Mouse (Mus musculus): Measurements from ENCODE around the gene Gstk1. TPM values are rescaled to one million over a fixed set of nuclear protein-coding genes. Genes with fewer than 3 reads are reported as not detected.

Gene Gstk1
- polyA plus RNA-seq, 1 experiment from 2014 or later = 18.7 TPM

DNA sequence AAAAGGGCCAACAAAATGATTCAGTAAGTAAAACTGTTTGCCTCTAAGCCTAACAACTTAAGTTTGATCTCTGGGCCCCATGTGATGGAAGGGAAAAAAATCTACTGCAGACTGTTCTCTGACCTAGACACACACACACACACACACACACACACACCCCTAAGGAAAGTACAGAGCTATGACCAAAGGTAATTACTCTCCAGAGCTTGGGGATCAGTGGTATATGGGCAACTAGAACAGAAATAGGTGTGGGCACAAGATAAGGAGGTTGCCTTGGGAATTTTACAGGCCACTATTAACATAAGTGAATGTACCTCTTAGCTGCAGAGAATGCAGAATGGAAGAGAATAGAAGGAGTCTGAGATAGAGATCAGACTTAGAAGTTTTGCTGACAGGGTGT lies 41.8 kb downstream of the Gstk1 start:
- no peak overlapping the region for H3K4me3 ChIP-seq
- H3K27me3 ChIP-seq (replicated peaks; ENCODE audit: low read depth, poor library complexity, severe bottlenecking) = no peaks in the 10 kb centered on the region
- DNase-seq (ENCODE audit: low spot score) = no peak
- no peaks in the 10 kb centered on the region for H3K9me3 ChIP-seq
- no peaks in the 10 kb centered on the region for H3K4me1 ChIP-seq
- H3K36me3 ChIP-seq (replicated peaks) = peaks cover 65% of the 10 kb centered on the region
- no peak overlapping the region for H3K27ac ChIP-seq (replicated peaks)

DNA sequence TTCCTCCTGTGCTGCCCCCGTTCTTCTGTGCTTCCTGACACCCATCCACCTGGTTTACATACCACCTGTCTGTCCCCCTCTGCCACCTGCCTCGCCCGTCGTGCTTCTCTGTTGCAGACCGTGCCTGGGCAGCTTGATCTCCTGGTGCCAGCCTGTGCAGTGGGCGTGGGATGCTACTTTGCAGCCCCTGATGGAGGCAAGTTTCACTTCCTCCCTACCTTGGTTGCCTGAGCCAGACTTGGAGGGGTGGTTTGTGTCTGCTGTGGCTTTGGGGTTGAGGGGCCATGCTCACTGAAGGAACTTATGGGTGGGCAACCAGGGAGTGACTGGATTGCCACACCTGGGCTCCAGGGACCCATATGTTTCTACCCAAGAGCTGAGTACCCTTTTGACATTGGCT lies 47.6 kb downstream of the Gstk1 start:
- Histone ChIP-seq H3K4me3 (no peak overlapping the region), H3K36me3 (replicated peaks) (peaks cover 58% of the 10 kb centered on the region), H3K9me3 (no peaks in the 10 kb centered on the region), H3K27ac (replicated peaks) (no peak overlapping the region), H3K4me1 (no peaks in the 10 kb centered on the region), H3K27me3 (replicated peaks; ENCODE audit: low read depth, poor library complexity, severe bottlenecking) (no peaks in the 10 kb centered on the region)
- 93% methylated on average over 6 of the region's 6 CpGs for WGBS
- DNase-seq (ENCODE audit: low spot score) = no peak

DNA sequence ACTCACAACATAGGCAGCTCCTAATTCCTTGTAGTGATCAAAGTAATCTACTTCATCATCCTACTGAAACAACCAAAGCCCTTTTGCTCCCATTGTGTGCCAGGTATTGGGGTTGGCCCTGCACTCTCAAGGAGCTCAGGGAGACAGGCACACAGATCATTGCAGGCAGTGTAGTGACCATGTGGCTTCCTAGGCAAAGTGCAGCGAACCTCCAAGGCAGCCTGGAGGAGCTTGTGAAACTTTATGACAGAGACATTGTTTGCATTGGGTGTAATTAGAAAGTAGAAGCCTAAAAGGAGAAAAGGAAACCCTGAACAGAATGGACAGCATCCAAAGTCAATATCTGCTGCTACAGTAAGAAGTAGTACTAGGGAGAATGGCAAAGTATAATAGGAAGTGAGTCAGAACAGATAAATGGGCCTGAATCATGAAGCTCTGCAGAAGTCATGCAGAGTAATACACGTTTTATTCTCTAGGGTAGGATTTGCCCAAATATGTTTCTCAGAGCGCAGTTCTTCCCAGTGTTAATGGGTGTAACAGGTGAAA lies 49.9 kb downstream of the Gstk1 start:
- Histone ChIP-seq H3K4me1 (no peaks in the 10 kb centered on the region), H3K27me3 (replicated peaks; ENCODE audit: low read depth, poor library complexity, severe bottlenecking) (no peaks in the 10 kb centered on the region), H3K4me3 (no peak overlapping the region), H3K9me3 (no peaks in the 10 kb centered on the region), H3K27ac (replicated peaks) (no peak overlapping the region), H3K36me3 (replicated peaks) (peaks cover 71% of the 10 kb centered on the region)
- 83% methylated on average over 3 of the region's 3 CpGs for WGBS
- DNase-seq (ENCODE audit: low spot score) = no peak

DNA sequence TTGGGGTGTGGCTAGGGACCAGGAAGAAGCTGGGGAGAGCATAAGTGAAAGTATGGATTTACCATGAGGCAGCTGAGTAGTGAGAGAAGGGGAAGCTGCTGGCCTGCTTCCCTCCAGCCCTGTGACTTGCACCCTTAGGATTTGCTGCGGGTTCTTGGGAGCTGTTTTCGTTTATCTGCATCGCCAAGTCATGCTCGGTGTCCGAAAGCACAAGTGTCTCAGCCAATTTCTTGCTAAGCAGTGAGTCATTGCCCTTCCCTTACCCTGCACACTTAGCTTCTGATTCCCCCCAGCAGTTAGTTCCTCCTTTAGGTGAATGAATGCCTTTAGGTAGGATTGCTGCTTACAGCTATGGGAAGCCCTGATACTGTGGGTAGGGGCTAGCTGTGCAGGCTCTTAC lies 53.6 kb downstream of the Gstk1 start:
- DNase-seq (ENCODE audit: low spot score) = no peak
- Histone ChIP-seq H3K4me3 (no peak overlapping the region), H3K27me3 (replicated peaks; ENCODE audit: low read depth, poor library complexity, severe bottlenecking) (no peaks in the 10 kb centered on the region), H3K36me3 (replicated peaks) (peaks cover 51% of the 10 kb centered on the region), H3K27ac (replicated peaks) (no peak overlapping the region), H3K9me3 (no peaks in the 10 kb centered on the region), H3K4me1 (no peaks in the 10 kb centered on the region)
- WGBS = 89% methylated on average over 5 of the region's 5 CpGs

Other genes starting within 250 kb of the Gstk1 start
- gene Sva, start 207.5 kb upstream of the Gstk1 start, polyA plus RNA-seq (2016; fragmentation: Nextera tagmentation; extraction: Ambion mirVana) = not detected in 2 replicates
- gene Tas2r139, start 105.0 kb upstream of the Gstk1 start, polyA plus RNA-seq (2016; fragmentation: Nextera tagmentation; extraction: Ambion mirVana) = not detected in 2 replicates
- gene Tas2r144, start 30.6 kb upstream of the Gstk1 start, polyA plus RNA-seq (2016; fragmentation: Nextera tagmentation; extraction: Ambion mirVana) = not detected in 2 replicates
- 0.60 and 0.90 TPM in 2 replicates for gene Tmem139, start 16.0 kb downstream of the Gstk1 start, polyA plus RNA-seq (2016; fragmentation: Nextera tagmentation; extraction: Ambion mirVana)
- 79.5 and 85.3 TPM in 2 replicates for gene Casp2, start 19.1 kb downstream of the Gstk1 start, polyA plus RNA-seq (2016; fragmentation: Nextera tagmentation; extraction: Ambion mirVana)
- 0.80 and 1.1 TPM in 2 replicates for gene Clcn1, start 40.8 kb downstream of the Gstk1 start, polyA plus RNA-seq (2016; fragmentation: Nextera tagmentation; extraction: Ambion mirVana)
- gene Fam131b, start 78.7 kb downstream of the Gstk1 start, polyA plus RNA-seq (2016; fragmentation: Nextera tagmentation; extraction: Ambion mirVana) = 0.74 and 0.90 TPM in 2 replicates
- 93.8 and 96.9 TPM in 2 replicates for gene Zyx, start 103.7 kb downstream of the Gstk1 start, polyA plus RNA-seq (2016; fragmentation: Nextera tagmentation; extraction: Ambion mirVana)
- 3.9 and 5.1 TPM in 2 replicates for gene Epha1, start 127.3 kb downstream of the Gstk1 start, polyA plus RNA-seq (2016; fragmentation: Nextera tagmentation; extraction: Ambion mirVana)
- gene Tas2r143, start 154.3 kb downstream of the Gstk1 start, polyA plus RNA-seq (2016; fragmentation: Nextera tagmentation; extraction: Ambion mirVana) = not detected in 2 replicates
- not detected in 2 replicates for gene Tas2r135, start 159.5 kb downstream of the Gstk1 start, polyA plus RNA-seq (2016; fragmentation: Nextera tagmentation; extraction: Ambion mirVana)
- gene Tas2r126, start 188.6 kb downstream of the Gstk1 start, polyA plus RNA-seq (2016; fragmentation: Nextera tagmentation; extraction: Ambion mirVana) = not detected in 2 replicates
- not detected in 2 replicates for gene Olfr458, start 219.3 kb downstream of the Gstk1 start, polyA plus RNA-seq (2016; fragmentation: Nextera tagmentation; extraction: Ambion mirVana)
- gene Olfr457, start 230.4 kb downstream of the Gstk1 start, polyA plus RNA-seq (2016; fragmentation: Nextera tagmentation; extraction: Ambion mirVana) = not detected in 2 replicates
- gene Olfr456, start 241.3 kb downstream of the Gstk1 start, polyA plus RNA-seq (2016; fragmentation: Nextera tagmentation; extraction: Ambion mirVana) = not detected in 2 replicates